Mouse (Mus musculus): ENCODE measurements around the gene Pth2.

GRCm38 (mm10) chr7:45216442-45217183 is 35.8 kb downstream of the Pth2 start:
- TF ChIP-seq CTCF (IDR thresholded peaks at IDR 0.05; ENCODE audit: low read depth) (no peak), EP300 (IDR thresholded peaks at IDR 0.05; ENCODE audit: low read depth) (no peak)

All from heart, postnatal 0 days (tissue).